Mouse (Mus musculus): ENCODE data around the gene Rbfox1.

DNA sequence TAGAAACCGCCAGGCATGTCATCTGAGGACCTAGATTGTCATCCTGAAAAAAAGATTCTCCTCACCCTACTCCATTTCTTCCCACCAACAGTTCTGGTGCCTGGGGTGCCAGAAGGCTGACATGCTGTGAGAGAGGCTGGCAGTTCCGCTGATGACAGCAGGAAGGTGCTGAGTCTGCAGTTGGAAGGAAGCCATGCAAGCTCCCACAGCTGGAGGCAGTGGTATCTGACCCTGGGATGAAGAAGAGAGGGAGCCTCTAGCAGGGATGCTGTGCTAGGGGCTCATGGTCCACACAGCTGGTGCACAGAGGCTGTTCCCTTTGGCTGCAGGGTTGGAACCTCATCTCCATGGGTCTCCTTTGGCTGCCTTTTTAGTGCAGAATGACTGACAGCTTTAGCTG lies 865.3 kb downstream of the Rbfox1 start:
- TF ChIP-seq CTCF (IDR thresholded peaks at IDR 0.05; ENCODE audit: low read depth) (no peak), EP300 (optimal IDR thresholded peaks at IDR 0.05) (no peak)
